Mouse (Mus musculus) hindbrain, embryonic 13.5 days (tissue): ENCODE measurements around the gene Egfem1. TPM values are rescaled to one million over a fixed set of nuclear protein-coding genes. Genes with fewer than 3 reads are reported as not detected.

ENCODE experiments used
- ATAC-seq: fragments of 200-750 bp; cut with Nextera tagmentation; 2 replicates; pipeline ENCODE4 v1.8.0; 2017; ENCODE audit warnings: moderate TSS enrichment; ENCODE audit not compliant: low FRiP score
- H3K27ac ChIP-seq: fragments of 300-500 bp; sonication (generic); 2 replicates; pipeline ENCODE4 v1.5.1; 2015; ENCODE audit warnings: inconsistent platforms, mild to moderate bottlenecking, moderate library complexity
- H3K27me3 ChIP-seq: fragments of 300-500 bp; sonication (generic); 2 replicates; pipeline ENCODE4 v1.6.1; 2015; ENCODE audit warnings: mild to moderate bottlenecking, inconsistent platforms
- H3K36me3 ChIP-seq: fragments of 300-500 bp; sonication (generic); 2 replicates; pipeline ENCODE4 v1.6.1; 2015; ENCODE audit warnings: mild to moderate bottlenecking, inconsistent platforms
- H3K4me1 ChIP-seq: fragments of 300-500 bp; sonication (generic); replicated peaks from 2 replicates; pipeline ENCODE4 v1.6.1; 2015; ENCODE audit warnings: inconsistent platforms
- H3K4me2 ChIP-seq: fragments of 300-500 bp; sonication (generic); 2 replicates; pipeline ENCODE4 v1.6.1; 2015; ENCODE audit warnings: inconsistent platforms, mild to moderate bottlenecking, moderate library complexity
- H3K4me3 ChIP-seq: fragments of 300-500 bp; sonication (generic); 2 replicates; pipeline ENCODE4 v1.5.1; 2015; ENCODE audit warnings: mild to moderate bottlenecking, inconsistent platforms
- H3K9ac ChIP-seq: fragments of 300-500 bp; sonication (generic); 2 replicates; pipeline ENCODE4 v1.6.1; 2015; ENCODE audit warnings: mild to moderate bottlenecking, inconsistent platforms
- H3K9me3 ChIP-seq: fragments of 300-500 bp; sonication (generic); 2 replicates; pipeline ENCODE4 v1.6.1; 2016; ENCODE audit warnings: inconsistent platforms
- WGBS: fragments of 180-500 bp; shearing (Covaris S2); methylation state at CpG from one replicate; pipeline ENCODE4 v1.1.7; 2015; 5-methylcytosine and 5-hydroxymethylcytosine counted together
- polyA plus RNA-seq: library from polyadenylated mRNA; unstranded; fragments of >200 nt; fragmentation: Nextera tagmentation; extraction: Ambion mirVana; gene quantifications from 2 replicates; pipeline ENCODE4 v1.2.1, GENCODE M21; 2015

Gene Egfem1
- polyA plus RNA-seq, 1 experiment from 2014 or later = 5.1 TPM

DNA sequence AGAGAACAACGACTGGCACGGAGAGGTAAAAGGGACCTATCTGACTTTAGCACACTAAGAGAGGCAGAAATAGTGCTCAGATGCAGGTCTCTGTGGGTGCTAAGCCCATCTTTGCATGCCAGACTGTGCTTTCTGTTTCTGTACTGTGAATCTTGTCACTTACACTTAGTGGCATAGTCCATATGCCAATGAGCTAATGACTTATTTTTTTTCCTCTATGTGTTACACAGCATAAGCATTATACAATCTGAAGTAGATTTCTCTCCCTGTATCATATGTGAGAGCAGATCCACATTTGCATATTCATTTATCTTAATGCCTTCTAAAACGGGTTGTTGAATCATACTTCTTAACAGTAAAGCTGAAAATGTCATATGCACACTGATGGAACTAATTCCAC lies 317.2 kb downstream of the Egfem1 start:
- 83% methylated on average over 3 of the region's 3 CpGs for WGBS
- H3K27me3 ChIP-seq = no peaks in the 10 kb centered on the region
- no peak for ATAC-seq
- H3K9me3 ChIP-seq = no peaks in the 10 kb centered on the region
- no peak overlapping the region for H3K9ac ChIP-seq
- H3K4me2 ChIP-seq = no peak overlapping the region
- no peak overlapping the region for H3K27ac ChIP-seq
- H3K4me1 ChIP-seq = no peaks in the 10 kb centered on the region
- H3K36me3 ChIP-seq = no peaks in the 10 kb centered on the region
- no peak overlapping the region for H3K4me3 ChIP-seq

DNA sequence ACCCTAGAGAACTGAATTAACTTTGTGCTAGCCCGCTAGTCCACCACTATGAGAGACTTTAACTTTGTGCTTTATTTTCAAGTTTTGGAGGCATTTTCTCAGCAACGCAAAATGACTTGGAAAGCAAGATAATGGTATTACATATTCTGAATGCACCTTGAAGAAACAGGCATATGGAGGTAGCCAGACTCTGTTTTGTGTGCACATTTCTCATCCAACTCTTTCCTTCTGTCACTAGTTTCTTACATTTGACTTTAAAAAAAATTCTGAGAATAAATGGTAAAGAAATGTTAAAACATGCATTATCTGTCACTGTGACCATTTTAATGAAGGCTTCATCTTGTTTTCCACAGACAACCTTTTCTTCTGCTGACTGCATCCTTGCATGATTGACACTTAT lies 339.8 kb downstream of the Egfem1 start:
- Histone ChIP-seq H3K4me2 (no peak overlapping the region), H3K9ac (no peak overlapping the region), H3K36me3 (no peaks in the 10 kb centered on the region), H3K4me1 (no peaks in the 10 kb centered on the region), H3K4me3 (no peak overlapping the region), H3K27me3 (no peaks in the 10 kb centered on the region), H3K27ac (no peak overlapping the region), H3K9me3 (no peaks in the 10 kb centered on the region)
- ATAC-seq = no peak
- WGBS = 89% methylated on average over 2 of the region's 2 CpGs

DNA sequence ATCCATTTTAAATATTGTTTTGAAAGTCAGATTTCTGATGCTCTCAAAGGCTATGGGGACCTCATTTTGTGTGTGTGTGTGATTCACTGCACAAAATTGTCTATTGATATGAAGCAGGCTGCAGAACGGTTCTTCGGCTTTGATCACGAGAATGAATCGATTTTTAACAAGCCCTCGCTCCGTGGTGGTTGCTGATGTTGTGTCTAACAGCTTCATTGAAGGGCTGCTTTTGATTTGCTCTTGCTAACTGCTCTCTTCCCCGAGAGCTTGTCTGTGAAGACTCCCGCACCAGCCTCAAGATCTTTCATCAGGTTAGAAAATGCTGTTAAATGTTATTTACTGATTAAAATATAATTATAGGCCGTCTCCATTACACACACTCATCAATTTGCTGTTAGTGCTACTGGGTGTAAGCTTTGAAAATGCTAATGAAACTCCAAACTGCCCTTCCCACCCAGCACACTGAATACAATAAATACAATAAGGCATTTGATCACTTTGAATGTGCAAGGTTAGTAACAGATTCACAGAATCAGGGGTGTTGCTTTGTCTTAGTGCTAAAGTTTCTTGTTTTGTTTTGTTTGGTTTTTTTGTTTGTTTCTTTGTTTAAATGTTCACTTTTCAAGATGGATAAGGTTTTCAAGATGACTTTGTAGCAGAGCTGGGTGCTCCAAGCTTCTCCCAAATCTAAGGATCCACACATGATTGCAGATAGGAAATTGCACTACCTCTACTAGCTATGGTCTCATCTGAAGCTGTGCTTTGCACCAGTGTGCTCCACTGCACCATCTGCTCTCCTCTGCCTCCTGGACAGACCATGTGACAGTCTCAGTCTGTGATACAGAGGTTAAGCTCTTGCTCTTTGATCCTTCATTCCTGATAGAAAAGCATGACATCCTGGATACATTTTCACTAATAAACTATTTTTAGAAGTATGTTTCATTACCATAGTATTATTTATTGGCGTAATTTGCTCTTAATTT lies 350.6 kb downstream of the Egfem1 start:
- Histone ChIP-seq H3K36me3 (no peaks in the 10 kb centered on the region), H3K27ac (no peak overlapping the region), H3K4me2 (peak overlapping the region; percentile 29), H3K4me1 (peaks cover 9% of the 10 kb centered on the region), H3K9ac (no peak overlapping the region), H3K9me3 (no peaks in the 10 kb centered on the region), H3K27me3 (no peaks in the 10 kb centered on the region), H3K4me3 (no peak overlapping the region)
- 33% methylated on average over 10 of the region's 10 CpGs for WGBS
- peak; percentile 83 for ATAC-seq

DNA sequence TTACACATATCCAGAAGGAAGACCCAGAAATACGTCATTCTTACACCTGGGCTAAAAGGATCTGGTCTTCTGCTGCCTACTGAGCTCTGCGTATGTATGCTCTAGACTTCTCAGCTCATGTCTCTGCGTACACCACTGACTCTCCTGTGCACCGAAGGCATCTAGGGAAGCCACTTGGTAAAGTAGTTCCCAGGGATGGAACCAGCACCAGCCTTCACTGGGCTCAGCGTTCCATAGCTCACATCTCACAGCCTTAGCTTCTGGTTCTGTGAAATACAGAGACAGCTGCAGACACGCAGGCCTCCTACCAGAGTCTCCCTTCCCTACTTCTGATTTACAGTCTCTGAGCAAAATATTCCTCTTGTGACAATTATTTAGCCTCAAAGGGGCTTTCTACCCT lies 361.2 kb downstream of the Egfem1 start:
- no peaks in the 10 kb centered on the region for H3K4me1 ChIP-seq
- no peaks in the 10 kb centered on the region for H3K9me3 ChIP-seq
- no peak overlapping the region for H3K27ac ChIP-seq
- ATAC-seq = no peak
- no peaks in the 10 kb centered on the region for H3K27me3 ChIP-seq
- H3K36me3 ChIP-seq = no peaks in the 10 kb centered on the region
- WGBS = 89% methylated on average over 6 of the region's 6 CpGs
- no peak overlapping the region for H3K4me2 ChIP-seq
- H3K4me3 ChIP-seq = no peak overlapping the region
- H3K9ac ChIP-seq = no peak overlapping the region

DNA sequence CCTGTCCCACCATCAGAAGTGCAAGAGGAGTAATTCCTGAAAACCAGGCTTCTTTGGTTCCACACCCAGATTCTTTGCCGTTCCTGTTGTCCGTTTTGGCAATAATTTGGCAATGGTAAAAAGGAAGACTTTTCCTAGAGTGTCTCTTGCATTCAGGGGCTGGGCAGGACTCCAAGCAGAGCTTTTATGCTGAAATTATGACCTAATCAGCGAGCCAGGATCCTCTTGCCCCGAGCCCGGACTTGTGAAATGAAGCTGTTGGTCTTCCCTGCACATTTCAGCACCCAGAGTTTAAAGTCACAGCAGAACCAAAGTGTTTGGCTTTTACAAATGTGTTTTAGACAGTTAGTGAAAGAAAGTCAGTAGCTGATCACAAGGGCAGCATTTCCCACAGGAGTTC lies 362.8 kb downstream of the Egfem1 start:
- Histone ChIP-seq H3K9ac (no peak overlapping the region), H3K4me3 (no peak overlapping the region), H3K27ac (no peak overlapping the region), H3K4me2 (no peak overlapping the region), H3K4me1 (peaks cover 6% of the 10 kb centered on the region; the same call in 1 of the 2 replicates), H3K27me3 (no peaks in the 10 kb centered on the region), H3K9me3 (no peaks in the 10 kb centered on the region), H3K36me3 (no peaks in the 10 kb centered on the region)
- WGBS = 70% methylated on average over 5 of the region's 5 CpGs
- no peak for ATAC-seq

DNA sequence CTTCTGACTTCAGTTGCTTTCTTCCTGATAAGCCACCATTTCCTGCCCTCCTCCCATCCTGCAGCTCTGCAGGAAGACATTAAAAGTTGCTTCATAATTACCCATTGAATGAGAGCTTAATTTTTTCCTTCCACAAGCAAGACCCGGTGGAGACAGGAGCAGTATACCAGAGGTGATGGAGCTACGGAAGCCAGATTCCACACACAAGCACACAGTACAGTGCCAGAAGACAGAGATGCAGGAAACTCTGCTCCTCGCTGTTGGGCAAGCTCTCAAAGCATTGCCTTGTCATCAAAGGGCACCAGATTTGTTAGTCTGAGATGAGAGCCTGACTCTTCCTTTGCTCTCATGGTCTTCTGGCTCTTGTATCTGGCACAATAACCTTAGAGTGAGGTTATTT lies 364.3 kb downstream of the Egfem1 start:
- Histone ChIP-seq H3K4me1 (peaks cover 6% of the 10 kb centered on the region; the same call in 1 of the 2 replicates), H3K27me3 (no peaks in the 10 kb centered on the region), H3K9ac (no peak overlapping the region), H3K36me3 (no peaks in the 10 kb centered on the region), H3K4me2 (no peak overlapping the region), H3K4me3 (no peak overlapping the region), H3K27ac (no peak overlapping the region), H3K9me3 (no peaks in the 10 kb centered on the region)
- ATAC-seq = no peak
- WGBS = 77% methylated on average over 3 of the region's 3 CpGs

DNA sequence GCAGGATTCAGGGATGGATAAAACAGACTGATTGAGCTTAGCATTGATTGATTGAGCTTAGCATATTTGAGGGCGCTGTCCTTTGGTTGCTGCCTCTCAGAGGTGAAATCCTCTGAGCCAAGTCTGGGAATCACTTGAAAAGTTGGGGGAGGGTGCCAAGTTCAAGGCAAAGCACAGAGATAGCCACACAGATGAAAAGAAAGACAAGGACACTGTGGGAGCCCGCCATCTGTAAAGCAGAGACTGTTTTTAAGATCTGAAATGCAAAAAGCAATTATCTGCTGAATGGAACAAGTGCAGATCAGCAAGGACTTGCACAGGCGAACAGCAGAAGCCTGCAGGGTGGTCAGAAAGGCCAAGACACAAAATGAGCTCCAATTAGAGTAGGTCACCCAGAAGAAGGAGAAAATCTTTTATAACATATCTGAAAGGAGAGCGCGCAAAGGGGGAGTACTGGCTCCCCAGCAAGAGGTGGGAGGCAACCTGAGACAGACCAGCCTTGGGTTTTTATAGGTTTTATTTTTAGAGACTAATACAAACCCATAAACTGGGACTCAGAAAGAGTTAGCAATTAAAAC lies 367.1 kb downstream of the Egfem1 start:
- WGBS = 47% methylated on average over 5 of the region's 5 CpGs
- Histone ChIP-seq H3K4me1 (peaks cover 6% of the 10 kb centered on the region; the same call in 1 of the 2 replicates), H3K4me3 (no peak overlapping the region), H3K36me3 (no peaks in the 10 kb centered on the region), H3K4me2 (no peak overlapping the region), H3K9ac (no peak overlapping the region), H3K9me3 (no peaks in the 10 kb centered on the region), H3K27ac (no peak overlapping the region), H3K27me3 (no peaks in the 10 kb centered on the region)
- no peak for ATAC-seq

DNA sequence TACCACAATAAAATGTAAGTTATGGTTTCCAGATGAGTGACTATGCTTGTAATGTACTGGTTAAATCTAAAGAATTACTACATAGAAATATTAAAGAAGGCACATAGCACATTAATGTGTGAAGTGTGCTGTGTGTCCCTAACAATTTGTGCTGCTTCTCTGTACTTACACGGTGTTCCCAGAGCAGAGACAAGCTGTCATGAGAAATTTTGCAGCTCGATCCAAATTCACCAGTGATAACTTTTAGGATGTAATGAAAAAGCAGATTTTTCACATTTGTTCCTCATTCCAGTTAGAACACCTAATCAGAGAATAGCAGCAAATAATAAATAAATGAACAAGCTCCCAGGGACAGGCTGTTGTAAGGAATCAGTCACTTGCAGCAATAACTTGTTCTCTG lies 416.4 kb downstream of the Egfem1 start:
- Histone ChIP-seq H3K9ac (no peak overlapping the region), H3K4me3 (no peak overlapping the region), H3K9me3 (no peaks in the 10 kb centered on the region), H3K27ac (no peak overlapping the region), H3K4me2 (no peak overlapping the region), H3K27me3 (no peaks in the 10 kb centered on the region), H3K4me1 (peaks cover 8% of the 10 kb centered on the region; the same call in 1 of the 2 replicates), H3K36me3 (no peaks in the 10 kb centered on the region)
- ATAC-seq = no peak
- 81% methylated on average over 2 of the region's 2 CpGs for WGBS

DNA sequence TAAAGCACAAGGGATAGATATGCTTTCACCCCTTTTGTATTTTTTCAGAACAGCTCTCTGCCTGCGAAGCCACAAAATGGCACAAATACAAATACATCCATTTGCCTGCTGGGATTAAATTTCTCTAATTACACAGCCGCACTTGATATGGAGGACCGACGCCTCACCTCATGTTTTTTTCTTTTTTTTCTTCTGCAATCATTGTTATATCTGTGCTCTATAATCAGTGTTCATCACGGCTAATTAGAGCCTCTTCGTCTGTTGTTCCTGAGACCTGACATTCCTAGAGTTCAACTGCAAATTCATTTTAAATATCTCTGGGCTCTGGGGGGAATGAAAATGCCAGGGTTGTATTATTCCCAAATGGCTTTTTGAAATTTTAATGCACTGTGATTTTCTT lies 417.4 kb downstream of the Egfem1 start:
- 43% methylated on average over 6 of the region's 6 CpGs for WGBS
- no peaks in the 10 kb centered on the region for H3K36me3 ChIP-seq
- H3K9me3 ChIP-seq = no peaks in the 10 kb centered on the region
- peaks cover 8% of the 10 kb centered on the region; the same call in 1 of the 2 replicates for H3K4me1 ChIP-seq
- no peaks in the 10 kb centered on the region for H3K27me3 ChIP-seq
- H3K9ac ChIP-seq = no peak overlapping the region
- H3K4me3 ChIP-seq = no peak overlapping the region
- no peak for ATAC-seq
- peak overlapping the region; percentile 6; the same call in 1 of the 2 replicates for H3K27ac ChIP-seq
- H3K4me2 ChIP-seq = no peak overlapping the region

DNA sequence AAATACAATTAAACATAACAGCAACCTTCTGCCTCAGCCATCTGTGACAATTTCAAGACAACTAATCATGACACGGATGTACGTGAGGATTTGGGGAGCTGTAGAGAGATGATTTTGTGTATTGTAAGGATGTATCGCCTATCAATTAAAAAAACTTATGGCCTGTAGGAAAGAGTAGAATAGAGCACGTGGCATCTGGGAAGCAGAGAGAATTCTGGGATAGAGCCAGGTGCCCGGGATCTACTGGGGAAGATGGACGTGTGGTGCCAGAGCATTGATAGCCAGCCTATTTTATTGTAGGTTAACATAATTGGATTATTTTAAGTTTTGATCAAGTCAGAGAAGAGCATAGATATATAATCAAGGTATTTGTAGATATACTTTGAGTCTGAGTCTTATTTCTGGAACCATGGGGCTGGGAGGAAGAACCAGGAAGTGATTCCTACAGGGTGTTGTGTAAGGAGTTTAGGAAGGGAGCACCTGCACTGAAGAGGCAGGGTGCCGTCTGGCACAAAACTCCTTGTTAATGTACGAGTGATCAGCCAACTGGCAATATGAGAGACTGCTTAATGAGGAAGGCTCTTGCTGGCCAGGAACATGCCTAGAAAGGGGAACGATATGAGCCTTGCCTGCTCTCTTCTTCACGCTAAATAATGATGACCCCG lies 443.6 kb downstream of the Egfem1 start:
- H3K4me2 ChIP-seq = no peak overlapping the region
- peak; percentile 49; the same call in 1 of the 2 replicates for ATAC-seq
- H3K27me3 ChIP-seq = no peaks in the 10 kb centered on the region
- no peak overlapping the region for H3K27ac ChIP-seq
- H3K9ac ChIP-seq = no peak overlapping the region
- no peaks in the 10 kb centered on the region for H3K36me3 ChIP-seq
- 69% methylated on average over 11 of the region's 11 CpGs for WGBS
- H3K9me3 ChIP-seq = no peaks in the 10 kb centered on the region
- H3K4me3 ChIP-seq = no peak overlapping the region
- H3K4me1 ChIP-seq = no peaks in the 10 kb centered on the region

DNA sequence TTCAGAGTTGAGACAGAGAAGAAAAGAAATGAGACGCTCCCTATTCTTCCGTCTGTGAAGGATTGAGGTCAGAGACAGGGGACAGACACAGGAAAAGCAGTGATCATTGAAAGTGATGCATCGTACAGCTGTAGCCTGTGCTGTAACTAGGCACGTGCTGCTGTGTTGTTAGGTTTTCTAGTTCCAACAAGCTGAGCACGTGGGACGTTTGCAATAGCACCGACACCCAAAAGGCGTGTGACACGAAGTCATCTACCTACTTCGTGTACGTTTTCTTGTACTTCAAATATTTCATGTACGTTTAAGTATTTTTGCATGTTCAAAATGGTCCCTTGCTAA lies 444.1 kb downstream of the Egfem1 start:
- Histone ChIP-seq H3K36me3 (no peaks in the 10 kb centered on the region), H3K4me1 (no peaks in the 10 kb centered on the region)
- ATAC-seq = no peak

DNA sequence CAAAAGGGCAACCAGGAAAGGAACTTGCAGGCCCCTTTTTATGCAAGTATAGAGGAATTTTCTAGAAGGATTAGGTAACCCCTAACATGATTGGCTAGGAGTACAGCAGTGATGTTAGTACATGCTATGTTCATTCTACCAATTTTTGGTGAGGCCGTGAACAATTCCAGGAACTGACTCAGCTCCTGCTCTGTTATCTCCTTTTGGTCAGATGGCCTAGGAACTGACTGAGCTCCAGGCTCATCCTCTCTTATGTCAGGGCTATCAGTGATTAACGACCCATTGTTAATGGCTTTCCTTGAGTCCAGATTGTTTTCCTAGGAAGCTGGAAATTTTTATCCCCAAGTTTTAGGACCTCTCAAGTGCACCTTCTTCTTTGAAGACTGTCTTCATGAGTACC lies 457.4 kb downstream of the Egfem1 start:
- H3K9me3 ChIP-seq = no peaks in the 10 kb centered on the region
- no peak overlapping the region for H3K4me3 ChIP-seq
- H3K27ac ChIP-seq = no peak overlapping the region
- no peak overlapping the region for H3K4me2 ChIP-seq
- H3K9ac ChIP-seq = no peak overlapping the region
- H3K36me3 ChIP-seq = no peaks in the 10 kb centered on the region
- ATAC-seq = no peak
- 0 out of 2 replicates have a peak, but pooled peaks cover 3% of the 10 kb centered on the region for H3K4me1 ChIP-seq
- no peaks in the 10 kb centered on the region for H3K27me3 ChIP-seq
- WGBS = 74% methylated on average over 2 of the region's 2 CpGs

More for the DNA sequence above, 444.1 kb downstream of the Egfem1 start:
- Histone ChIP-seq H3K4me3 (no peak overlapping the region), H3K4me2 (no peak overlapping the region), H3K9me3 (no peaks in the 10 kb centered on the region), H3K9ac (no peak overlapping the region), H3K27me3 (no peaks in the 10 kb centered on the region), H3K27ac (no peak overlapping the region)
- 79% methylated on average over 12 of the region's 12 CpGs for WGBS
